Mouse (Mus musculus) granulocyte monocyte progenitor cell, adult 5-6 weeks (primary cell): ENCODE data around the gene Rpl34. TPM values are rescaled to one million over a fixed set of nuclear protein-coding genes. Genes with fewer than 3 reads are reported as not detected.
A peak's percentile ranks its signal among the peaks of the same experiment; 100 is the strongest.

ENCODE experiments used
- ATAC-seq: replicated peaks from 2 replicates; pipeline ENCODE4 v1.8.0; 2016; ENCODE audit warnings: mild to moderate bottlenecking, moderate TSS enrichment, inconsistent platforms; ENCODE audit not compliant: poor library complexity, severe bottlenecking
- total RNA-seq, 2 experiments: library from RNA; stranded (forward) in 1 of 2; stranded (reverse) in 1 of 2; fragments of 200-712, 200-1000 nt in 1 of 2; fragments of >200 nt in 1 of 2; fragmentation: Nextera tagmentation in 1 of 2; gene quantifications; 2 replicates each; pipeline ENCODE4 v1.2.3; 2014 to 2017

Rpl34 gene
- total RNA-seq (2014; fragmentation: Nextera tagmentation) (2,558 and 2,686 TPM in 2 replicates), total RNA-seq (2017) (2,815 and 3,056 TPM in 2 replicates)

DNA sequence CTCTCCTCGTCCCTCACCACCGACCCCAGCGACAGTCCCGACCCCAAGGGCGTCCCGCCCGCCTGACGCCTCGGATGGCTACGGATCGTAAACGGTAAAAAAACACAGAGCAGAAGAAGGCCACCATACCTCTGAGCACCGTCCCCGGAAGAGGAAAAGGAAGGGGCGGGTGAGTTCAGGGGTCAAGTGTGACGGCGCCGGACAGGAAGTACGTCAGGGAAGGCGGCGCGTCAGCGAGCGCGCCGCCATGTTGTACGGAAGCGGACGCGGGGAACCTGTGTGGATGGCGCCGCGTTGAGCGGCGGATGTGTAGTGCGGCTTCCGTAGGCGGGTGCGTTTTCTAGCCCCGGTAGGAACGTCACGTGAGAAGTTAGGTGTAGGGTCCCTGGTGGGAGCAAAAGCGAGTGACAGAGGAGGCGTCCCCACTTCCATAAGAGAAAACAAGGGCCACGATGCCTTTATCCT lies at the start of gene Rpl34:
Gene Rpl34, minus strand, starts transcription at position 210 of the 465 bp plus-strand sequence.
- ATAC-seq, result peak; percentile 90

DNA sequence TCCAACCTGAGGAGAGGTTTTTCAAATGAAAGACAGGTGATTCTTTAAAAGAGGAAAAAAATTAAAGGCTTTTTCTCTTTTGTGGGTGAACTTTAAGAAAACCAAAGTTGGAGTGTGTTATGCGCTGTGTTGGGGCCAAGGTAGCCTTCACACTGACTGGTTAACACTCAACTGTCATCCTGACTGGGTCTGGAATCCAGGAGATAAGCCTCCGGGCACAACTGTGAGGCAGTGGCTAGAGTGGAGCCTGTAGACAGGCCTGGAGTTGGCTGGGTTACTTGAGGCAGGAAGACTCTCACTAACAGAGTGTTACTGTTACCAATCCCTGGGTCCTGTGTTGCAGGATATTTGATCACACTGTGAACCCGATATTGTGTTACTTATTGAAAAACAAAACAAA lies 38.0 kb upstream of the Rpl34 start:
- ATAC-seq, result no peak

- ATAC-seq, result no peak
Measured at GRCm38 (mm10) chr3:130764091-130764490, 33.9 kb upstream of the Rpl34 start.

GRCm38 (mm10) chr3:130760711-130761435 lies 30.7 kb upstream of the Rpl34 start:
- ATAC-seq, result peak; percentile 79

GRCm38 (mm10) chr3:130758157-130758841 lies 28.1 kb upstream of the Rpl34 start:
- ATAC-seq, result no peak

DNA sequence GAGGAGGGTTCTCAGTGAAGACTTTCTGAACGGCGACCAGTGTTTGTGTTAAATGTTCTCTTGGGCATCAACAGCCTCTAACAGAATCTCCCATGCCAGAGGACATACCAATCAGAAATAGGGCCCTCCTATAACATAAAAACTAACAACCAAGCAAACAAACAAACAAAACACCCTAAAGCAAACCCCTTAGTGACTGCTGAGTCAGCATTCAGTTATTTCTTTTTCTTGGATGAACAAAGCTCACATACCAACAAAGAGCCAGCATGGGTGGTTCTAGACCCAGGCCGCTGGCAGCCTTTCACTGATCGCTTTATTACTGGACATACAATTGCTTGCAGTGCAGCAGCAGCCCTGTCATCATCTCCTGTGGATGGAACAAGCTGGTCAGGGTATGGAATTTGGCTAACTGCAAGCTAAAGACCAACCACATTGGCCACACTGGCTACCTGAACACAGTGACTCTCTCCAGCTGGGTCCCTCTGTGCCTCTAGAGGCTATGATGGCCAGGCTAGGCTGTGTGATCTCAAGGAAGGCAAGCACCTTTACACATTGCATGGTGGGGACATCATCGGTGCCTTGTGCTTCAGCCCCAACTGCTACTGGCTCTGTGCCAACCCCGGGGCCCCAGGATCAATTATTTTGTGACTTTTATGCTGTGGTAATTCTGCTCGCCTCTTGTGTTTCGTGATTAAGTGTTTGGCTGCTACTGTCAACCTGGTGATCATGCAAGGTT lies 27.1 kb upstream of the Rpl34 start:
- no peak for ATAC-seq

GRCm38 (mm10) chr3:130749206-130749605 lies 19.0 kb upstream of the Rpl34 start:
- ATAC-seq, result no peak

DNA sequence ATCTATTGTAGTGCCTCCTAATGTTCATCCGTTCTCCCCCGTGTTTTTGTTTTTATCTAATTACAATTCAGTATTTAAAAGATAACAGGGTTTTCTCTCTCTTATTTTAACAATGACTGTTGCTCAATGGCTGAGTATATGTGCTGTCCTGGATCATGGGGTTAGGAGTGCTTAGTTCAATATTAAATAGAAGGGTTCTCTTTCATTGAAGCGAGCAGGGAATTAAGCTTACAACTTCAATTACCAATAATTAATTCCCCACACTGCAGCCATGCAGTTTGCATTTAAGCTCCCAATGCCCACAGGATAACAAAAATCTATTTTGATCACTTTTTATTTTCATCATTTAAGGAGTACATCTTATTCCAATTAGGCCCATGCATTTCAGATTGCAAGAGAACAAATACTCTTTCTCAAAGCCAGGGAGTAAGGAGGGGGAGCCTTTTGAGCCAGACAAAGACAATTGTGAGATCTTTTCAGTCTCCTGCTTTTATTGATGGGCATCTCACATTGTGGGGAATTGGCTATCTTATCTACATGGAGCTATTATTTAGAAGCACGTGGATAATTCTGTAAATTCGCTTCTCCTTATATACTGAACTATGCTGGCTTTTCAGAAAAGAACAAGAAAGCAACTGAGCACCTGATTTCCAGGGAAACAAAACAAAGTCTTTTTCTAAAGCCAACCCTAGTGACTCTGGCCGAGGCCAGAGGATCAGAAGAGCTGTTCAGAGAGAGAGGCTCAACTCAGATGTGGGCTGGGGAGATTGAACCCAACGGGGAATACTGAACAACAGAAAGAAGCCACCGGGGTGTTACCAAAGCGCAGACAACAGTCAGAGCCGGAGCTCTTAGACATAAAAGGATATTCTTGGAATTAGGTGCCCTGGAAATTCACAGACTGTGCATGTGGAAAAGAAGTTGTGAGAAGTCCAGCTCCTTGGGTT lies 16.7 kb upstream of the Rpl34 start:
- ATAC-seq, result no peak

DNA sequence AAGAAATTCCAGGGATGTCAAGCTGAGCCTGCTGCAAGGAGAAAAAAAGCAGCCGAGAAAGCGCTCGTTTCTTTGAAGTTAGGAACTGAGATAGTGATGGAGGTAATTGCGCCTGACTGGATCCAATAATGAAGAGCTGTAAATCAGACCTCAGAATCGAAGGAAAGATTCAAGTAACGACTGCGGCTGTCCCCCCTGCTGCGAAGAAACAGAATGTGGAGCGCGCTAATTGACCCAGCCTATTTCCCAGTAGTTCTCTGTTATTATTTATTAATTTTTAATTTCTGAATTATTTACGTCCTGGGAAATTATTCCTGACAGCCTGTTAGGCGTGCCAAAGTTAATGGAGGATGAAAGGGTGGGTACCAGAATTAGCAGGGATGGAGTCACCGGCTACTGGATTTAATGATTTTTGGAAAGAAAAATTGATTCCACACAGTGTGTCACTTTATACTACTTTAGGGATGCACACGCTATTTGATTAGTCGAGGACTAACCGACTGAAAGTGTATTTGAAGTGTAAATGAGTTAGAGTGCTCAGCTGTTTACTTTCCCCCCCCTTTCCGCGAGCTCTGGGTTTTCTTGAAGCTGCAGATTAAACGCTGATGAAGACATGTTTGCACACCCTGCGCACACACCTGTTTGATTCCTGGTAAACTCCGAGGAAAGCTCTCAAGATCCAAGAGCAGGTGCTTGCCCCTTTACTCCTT lies 7.6 kb upstream of the Rpl34 start:
- ATAC-seq, result no peak

GRCm38 (mm10) chr3:130736758-130737157 lies 6.6 kb upstream of the Rpl34 start:
- no peak for ATAC-seq

DNA sequence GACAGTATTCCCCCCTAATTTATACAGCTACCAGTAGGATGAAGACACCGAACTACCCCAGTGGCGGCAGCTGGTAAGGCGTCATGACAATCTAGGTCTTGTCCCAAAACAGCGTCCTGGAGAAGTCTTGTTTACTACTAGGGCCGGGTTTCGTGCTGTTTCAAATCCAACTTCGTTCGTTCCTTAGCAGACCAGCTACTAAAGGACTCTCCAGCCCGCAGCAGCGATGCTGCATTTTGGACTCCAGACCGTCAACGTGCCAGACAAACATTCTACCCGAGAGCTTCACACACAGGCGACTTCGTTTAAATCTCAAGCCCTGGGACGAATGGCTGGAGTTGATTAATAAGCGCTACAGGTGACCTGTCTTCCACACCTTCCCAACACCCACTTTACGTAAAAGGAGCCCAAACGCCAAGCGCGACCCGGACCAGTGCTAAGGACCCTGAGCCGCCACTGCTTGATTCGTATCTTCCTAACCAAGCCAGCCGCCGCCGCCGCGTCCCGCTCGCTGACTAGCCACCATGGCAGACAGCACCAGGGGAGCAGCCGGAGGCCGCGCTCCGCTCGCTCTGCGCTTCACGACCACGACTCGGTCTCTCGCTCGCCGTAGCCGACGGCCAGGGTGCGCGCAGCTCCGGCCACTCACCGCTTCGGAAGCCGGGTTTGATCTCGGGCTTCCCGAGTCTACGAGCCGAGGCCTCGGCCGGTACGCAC lies 568 bp downstream of the Rpl34 start:
- ATAC-seq, result peak; percentile 52

DNA sequence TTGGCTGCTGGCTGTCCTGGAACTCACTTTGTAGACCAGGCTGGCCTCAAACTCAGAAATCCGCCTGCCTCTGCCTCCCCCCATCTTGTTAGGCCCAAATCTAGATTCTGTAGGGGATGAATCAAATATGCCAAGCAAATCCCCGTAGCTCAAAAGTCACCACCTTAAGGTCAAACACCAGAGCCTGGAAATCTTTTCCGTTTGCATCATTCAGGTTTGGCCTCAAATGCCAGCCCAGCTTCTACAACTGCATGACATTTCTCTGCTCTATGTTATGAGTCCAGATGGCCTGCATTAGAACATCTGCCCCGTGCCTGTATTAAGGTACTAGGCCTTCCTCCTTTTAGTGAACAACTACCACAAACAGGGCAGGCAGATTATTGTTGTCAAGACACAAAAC lies 2.5 kb downstream of the Rpl34 start:
- ATAC-seq, result no peak

DNA sequence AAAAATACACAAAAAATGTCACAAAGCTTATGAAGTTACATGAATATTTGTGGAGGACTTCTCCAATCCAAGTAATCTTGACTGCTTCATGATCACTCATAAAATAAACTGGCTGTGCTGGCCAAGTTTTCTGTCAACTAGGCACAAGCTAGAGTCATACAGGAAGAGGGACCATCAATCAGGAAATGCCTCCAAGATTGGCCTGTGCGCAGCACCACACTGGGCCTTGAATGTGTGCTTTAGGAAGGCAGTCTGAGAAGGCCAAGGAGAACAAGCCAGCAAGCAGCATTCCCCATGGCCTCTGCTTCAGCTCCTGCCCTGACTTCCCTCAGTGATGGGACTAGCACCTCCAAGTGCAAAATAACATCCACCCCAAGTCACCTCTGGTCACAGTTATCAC lies 3.2 kb downstream of the Rpl34 start:
- no peak for ATAC-seq

DNA sequence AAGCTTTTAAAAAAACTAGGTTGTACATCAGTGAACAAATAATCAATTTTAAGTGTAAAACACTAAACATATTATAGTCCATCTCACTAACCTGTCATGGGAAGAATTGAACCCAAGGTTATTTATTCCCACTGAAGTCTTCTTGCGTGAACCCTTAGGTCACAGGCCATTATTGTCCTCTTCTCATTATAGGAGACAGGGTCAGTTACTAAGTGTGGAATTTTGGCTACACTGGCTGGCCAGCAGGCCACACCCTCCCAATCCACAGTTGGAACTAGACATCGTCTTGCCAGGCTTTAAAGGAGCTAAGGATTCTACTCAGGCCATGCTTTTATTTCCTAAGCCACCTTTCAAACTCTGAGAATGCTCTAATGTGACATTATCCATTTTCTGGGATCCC lies 4.5 kb downstream of the Rpl34 start:
- no peak for ATAC-seq

DNA sequence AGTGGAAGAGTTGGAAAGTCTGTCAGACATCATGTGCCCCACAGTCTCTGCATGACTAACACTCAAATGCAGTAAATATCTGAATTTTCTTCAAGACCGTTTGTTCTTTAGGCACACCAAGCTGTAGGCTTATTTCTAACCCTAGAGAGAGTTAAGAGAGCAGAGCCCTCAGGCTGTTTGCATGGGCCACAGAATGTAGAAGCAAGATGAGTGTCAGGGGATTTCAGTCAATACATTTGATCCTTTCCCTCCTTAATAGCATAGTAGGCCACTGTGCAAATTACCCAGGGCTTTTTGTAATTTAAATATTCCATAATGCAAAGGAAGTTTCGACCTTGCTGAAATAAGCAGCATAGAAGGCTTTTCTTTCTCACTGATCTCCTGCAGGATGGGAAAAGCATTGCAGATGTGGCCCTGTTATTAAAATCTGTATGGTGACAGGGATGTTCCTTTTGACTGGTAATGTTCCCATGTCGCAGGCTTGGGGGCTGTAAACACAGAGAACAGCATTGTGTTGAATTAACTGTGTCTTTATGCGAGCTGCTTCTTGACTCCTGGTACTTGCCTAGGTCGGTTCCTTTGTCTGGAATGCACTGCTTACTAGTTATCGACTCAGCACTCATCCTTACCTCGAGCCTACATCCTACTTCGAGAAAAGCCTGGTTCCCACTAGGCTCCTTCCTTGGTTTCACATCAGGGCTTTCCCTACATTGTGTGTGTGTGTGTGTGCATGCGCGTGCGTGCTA lies 7.3 kb downstream of the Rpl34 start:
- no peak for ATAC-seq

DNA sequence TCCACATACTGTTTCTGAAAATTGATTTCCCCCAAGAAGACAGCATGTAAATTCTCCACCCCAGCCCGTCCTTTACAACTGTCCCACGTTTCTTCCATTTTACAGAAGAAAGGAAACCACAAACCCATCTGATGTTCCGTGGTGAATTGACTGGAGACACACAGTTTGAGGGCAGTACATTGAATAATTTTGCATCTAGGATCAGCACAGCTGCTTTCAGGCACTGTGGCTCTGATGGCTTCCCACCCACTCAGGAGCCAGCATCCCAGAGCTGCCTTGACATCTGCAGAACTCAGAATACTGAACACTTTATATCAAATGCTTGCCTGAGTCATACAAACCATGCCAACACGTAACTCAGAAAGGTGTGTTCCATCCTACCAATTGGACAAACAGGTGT lies 10.0 kb downstream of the Rpl34 start:
- no peak for ATAC-seq

- no peak for ATAC-seq
Measured at GRCm38 (mm10) chr3:130718871-130719270, 11.3 kb downstream of the Rpl34 start.

GRCm38 (mm10) chr3:130716555-130716954 lies 13.6 kb downstream of the Rpl34 start:
- ATAC-seq, result no peak
